Mouse (Mus musculus) brain, embryonic 14.5 days (tissue): ENCODE results near the gene Prkacb. TPM values are rescaled to one million over a fixed set of nuclear protein-coding genes. Genes with fewer than 3 reads are reported as not detected.
"Not testable (repeated sequence)": the region's sequence is repeated elsewhere in the genome, so short reads cannot be mapped to it uniquely, and the experiment has no call there.

Source experiments
- DNase-seq: peaks from one replicate; pipeline ENCODE4 v3.0.0-alpha.2; 2011; ENCODE audit warnings: low read depth
- CTCF ChIP-seq: fragments of 200-500 bp; IDR thresholded peaks from 2 replicates; pipeline ENCODE4 v1.5.1; 2012; ENCODE audit warnings: inconsistent platforms, mild to moderate bottlenecking, moderate library complexity, borderline replicate concordance; ENCODE audit not compliant: insufficient read depth, insufficient read length; ENCODE audit errors: extremely low read depth
- POLR2A ChIP-seq: fragments of 200-500 bp; IDR thresholded peaks from 2 replicates; pipeline ENCODE4 v1.6.1; 2012; ENCODE audit warnings: mild to moderate bottlenecking, inconsistent platforms, borderline replicate concordance; ENCODE audit not compliant: poor library complexity, insufficient read depth, insufficient read length, severe bottlenecking; ENCODE audit errors: extremely low read depth
- polyA plus RNA-seq: library from polyadenylated mRNA; depleted of rRNA; stranded (reverse); fragments of >200 nt; gene quantifications from 2 replicates; pipeline ENCODE4 v1.2.3, GENCODE M21; 2012

Gene Prkacb
- polyA plus RNA-seq, 1 experiment, result 129 TPM

DNA sequence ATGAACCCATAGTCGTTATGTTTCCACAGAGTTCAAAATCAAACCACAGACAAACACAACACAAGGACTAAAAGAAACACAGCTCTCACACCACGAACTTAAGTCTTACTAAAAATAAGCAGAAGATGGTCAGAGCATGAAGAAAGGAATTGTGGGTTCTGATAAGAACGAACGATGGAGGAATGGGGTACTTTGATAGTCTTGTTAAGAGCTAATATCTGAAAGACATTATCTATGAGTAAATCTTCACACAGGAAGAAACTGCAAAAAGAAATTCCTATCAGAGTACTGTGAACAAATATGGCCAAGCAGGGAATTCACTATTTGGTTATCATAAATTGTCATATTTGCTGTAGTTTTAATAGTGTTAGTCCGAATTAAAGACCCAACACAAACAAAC, 36.1 kb downstream of the Prkacb start:
- TF ChIP-seq CTCF (no peak), POLR2A (no peak)
- no peak for DNase-seq

DNA sequence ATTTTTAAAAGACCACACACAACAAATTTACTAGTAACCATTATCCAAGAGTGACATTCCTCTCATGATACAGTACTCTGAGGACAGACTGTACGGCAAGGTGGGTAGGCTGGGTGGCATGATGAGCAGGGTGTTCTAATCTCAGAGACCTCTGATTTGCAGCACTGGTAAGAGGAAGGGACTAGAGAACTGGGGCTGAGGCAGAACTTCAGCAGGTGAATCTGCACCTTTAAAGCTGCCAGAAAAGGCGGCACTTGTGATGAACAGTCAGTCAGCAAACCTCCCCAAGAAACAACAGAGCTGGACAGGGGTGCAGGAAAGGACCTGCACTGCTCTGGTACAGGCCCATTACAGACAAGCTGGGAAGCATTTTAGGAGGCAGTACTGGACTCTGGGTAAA, 41.9 kb downstream of the Prkacb start:
- no peak for TF ChIP-seq POLR2A
- no peak for DNase-seq

GRCm38 (mm10) chr3:146769940-146770659, 42.7 kb downstream of the Prkacb start:
- TF ChIP-seq POLR2A (peak; percentile 32; the same call in 1 of the 2 replicates), CTCF (no peak)
- DNase-seq, result peak; percentile 91

DNA sequence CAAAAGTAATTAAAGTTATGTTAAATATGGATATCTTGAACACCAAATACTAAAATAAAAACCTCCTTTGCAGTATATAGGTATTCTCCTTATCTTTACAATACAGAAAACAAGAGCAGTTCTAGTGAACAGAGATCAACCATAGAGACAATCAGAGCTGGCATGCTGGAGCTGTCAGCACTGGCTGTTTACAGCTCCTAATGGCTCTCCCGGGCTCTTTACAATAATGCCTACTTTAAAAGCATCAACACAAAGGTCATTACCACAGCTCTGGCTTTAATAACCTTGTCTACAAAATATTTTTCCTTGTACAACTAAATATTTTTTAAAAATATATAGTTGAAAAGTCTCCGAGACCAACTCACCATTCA, 43.2 kb downstream of the Prkacb start:
- DNase-seq, result no peak
- TF ChIP-seq POLR2A (no peak), CTCF (no peak)

GRCm38 (mm10) chr3:146768921-146769320, 43.9 kb downstream of the Prkacb start:
- peak; percentile 82 for DNase-seq

DNA sequence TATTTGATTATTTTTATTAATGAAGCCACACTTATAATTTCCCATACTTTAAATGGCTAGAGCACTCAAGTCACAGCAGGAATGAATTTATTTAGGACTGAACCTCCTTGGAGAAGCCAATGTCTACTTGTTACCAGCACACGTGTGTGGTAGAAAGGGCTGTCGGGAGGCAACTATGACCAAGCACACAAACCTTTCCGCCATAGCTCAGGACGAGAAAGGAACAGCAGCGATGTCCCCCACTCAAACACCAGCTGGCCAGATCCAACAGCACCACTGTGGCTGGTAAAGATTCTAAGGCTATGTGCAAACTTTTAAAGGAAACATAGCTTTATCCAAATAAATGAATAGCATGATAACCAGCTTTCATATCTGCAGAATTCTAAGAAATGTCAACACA, 44.4 kb downstream of the Prkacb start:
- DNase-seq, result no peak
- TF ChIP-seq POLR2A, result no peak
- TF ChIP-seq CTCF, result no peak

More at GRCm38 (mm10) chr3:146768921-146769320, 43.9 kb downstream of the Prkacb start:
- TF ChIP-seq CTCF, result no peak
- no peak for TF ChIP-seq POLR2A

- TF ChIP-seq CTCF (no peak), POLR2A (no peak)
- peak; percentile 43 for DNase-seq
Observed at GRCm38 (mm10) chr3:146766701-146767181, 46.0 kb downstream of the Prkacb start.

DNA sequence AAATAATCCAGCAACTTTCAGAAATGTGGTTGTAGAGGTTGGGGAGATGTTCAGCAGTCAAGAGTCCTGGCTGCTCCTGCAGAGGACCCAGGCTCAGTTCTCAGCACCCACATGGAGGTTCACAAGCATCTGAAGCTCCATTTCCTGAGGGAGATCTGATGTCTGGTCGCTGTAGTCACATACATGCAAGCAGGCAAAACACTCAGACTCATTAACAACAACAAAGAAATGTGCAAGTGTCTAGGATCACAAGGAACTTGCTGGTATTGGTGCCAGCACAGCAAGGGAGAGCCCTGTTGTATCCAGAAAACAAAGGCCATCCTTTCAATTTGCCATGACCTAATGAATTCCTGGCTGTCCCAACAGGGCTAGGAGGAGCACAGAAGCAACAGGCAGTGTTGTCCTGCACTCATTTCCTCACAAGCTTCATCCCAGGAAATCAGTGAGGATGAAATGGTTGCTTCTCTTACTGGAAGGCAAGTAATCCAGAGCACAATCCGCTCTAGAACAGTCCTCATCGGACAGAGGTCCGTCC, 46.7 kb downstream of the Prkacb start:
- no peak for DNase-seq
- TF ChIP-seq CTCF, result no peak
- TF ChIP-seq POLR2A, result no peak

GRCm38 (mm10) chr3:146764871-146765529, 47.8 kb downstream of the Prkacb start:
- DNase-seq, result no peak

DNA sequence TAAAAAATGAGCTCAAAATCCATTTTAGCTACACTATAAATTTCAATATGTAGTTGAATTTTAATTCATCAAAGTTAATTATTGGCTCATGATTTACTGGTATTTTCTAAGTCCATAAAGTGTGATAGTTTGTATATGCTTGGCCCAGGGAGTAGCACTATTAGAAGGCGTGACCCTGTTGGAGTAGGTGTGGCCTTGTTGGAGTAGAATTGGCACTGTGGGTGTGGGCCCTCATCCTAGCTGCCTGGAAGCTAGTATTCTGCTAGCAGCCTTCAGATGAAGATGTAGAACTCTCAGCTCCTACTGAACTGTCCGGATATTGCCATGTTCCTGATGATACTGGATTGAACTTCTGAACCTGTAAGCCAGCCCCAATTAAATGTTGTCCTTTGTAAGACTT, 49.7 kb downstream of the Prkacb start:
- DNase-seq, result not testable (repeated sequence)

More at GRCm38 (mm10) chr3:146764871-146765529, 47.8 kb downstream of the Prkacb start:
- no peak for TF ChIP-seq CTCF
- no peak for TF ChIP-seq POLR2A

DNA sequence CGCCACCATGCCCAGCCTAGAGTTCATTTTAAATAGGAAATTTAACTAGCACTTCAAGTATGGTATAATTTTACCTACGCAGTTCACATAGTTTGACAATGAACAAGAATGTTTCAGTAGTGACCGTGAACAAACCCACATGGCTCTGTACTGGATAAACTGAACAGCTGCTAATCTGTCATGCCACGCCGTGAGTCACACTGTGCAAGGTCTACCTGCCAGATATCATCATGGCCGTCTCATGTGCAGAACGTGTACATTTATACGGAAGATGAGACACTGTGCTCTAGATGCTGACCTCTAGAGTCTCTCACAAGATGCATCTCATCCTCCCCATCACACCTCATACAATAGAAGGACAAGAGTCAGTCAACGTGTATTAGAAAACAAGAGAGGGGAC, 51.5 kb downstream of the Prkacb start:
- no peak for DNase-seq
- TF ChIP-seq CTCF (no peak), POLR2A (no peak)
